Mouse (Mus musculus) liver, postnatal 0 days (tissue): ENCODE data around the gene Kcne2.

ENCODE experiments used
- CTCF ChIP-seq: sonication (generic); IDR thresholded peaks from 2 replicates; pipeline ENCODE4 v1.5.1; 2016; ENCODE audit warnings: antibody characterized with exemption, low read depth
- EP300 ChIP-seq: IDR thresholded peaks from 2 replicates; pipeline ENCODE4 v1.6.1; 2016; ENCODE audit warnings: antibody characterized with exemption, low read depth, mild to moderate bottlenecking

DNA sequence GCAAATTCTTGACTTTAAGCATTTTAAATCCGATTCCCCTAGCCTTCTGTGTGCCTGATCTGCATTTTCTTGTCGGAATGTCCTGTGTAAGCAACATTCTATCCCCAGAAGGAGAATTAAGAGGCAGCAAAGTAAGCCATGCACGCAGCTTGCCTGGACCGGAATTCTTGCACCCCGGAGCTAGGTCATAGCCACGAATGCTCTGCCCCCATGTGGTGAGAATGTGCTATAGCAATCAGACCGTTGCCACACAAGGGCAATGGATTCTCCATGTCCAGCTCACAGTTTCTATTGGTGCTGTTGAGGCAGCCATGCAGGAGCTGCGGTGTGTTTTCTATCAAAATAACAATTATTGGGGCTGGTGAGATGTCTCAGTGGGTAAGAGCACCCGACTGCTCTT is 44.1 kb downstream of the Kcne2 start:
- TF ChIP-seq CTCF (peak; percentile 93), EP300 (no peak)
